Mouse (Mus musculus) cerebellum, adult 2 months (tissue): ENCODE measurements at regions not wholly inside any gene's neighbourhood (a gene's known extent, or its start where the extent isn't known, plus 50 kb on each side); places are given as distances from the start of the nearest gene placed in this dataset.

Experiments
- CTCF ChIP-seq: fragments of 200-500 bp; IDR thresholded peaks from 2 replicates; pipeline ENCODE4 v1.5.1; 2011; ENCODE audit warnings: low read depth, mild to moderate bottlenecking, control low read depth, low read length, moderate library complexity, borderline replicate concordance; ENCODE audit not compliant: insufficient read depth
- POLR2A ChIP-seq: fragments of 200-500 bp; IDR thresholded peaks from 2 replicates; pipeline ENCODE4 v1.6.1; 2011; ENCODE audit warnings: low read length, control low read depth, borderline replicate concordance; ENCODE audit not compliant: insufficient read depth

- TF ChIP-seq CTCF (no peak), POLR2A (no peak)
Measured at GRCm38 (mm10) chr14:16133410-16133809, 115.7 kb upstream of the Ngly1 start.
